Mouse (Mus musculus) gonadal fat pad, adult 2 months (tissue): Measurements from ENCODE around the gene Igfbp7. TPM values are rescaled to one million over a fixed set of nuclear protein-coding genes. Genes with fewer than 3 reads are reported as not detected.
A peak's percentile ranks its signal among the peaks of the same experiment; 100 is the strongest.

Experiments used
- DNase-seq: peaks from one replicate; pipeline ENCODE4 v3.0.0-alpha.2; 2012; ENCODE audit warnings: low read depth
- polyA plus RNA-seq: library from polyadenylated mRNA; depleted of rRNA; stranded (reverse); fragments of >200 nt; gene quantifications from 2 replicates; pipeline ENCODE4 v1.2.3, GENCODE M21; 2012; rRNA removed

Igfbp7 gene
- polyA plus RNA-seq, 1 experiment, result 661 TPM

GRCm38 (mm10) chr5:77354361-77354787, 53.5 kb downstream of the Igfbp7 start:
- no peak for DNase-seq

GRCm38 (mm10) chr5:77351691-77352090, 56.1 kb downstream of the Igfbp7 start:
- no peak for DNase-seq

- no peak for DNase-seq
Measured at GRCm38 (mm10) chr5:77349971-77350658, 57.7 kb downstream of the Igfbp7 start.

- no peak for DNase-seq
Measured at GRCm38 (mm10) chr5:77348901-77349300, 58.9 kb downstream of the Igfbp7 start.

GRCm38 (mm10) chr5:77340033-77340432, 67.8 kb downstream of the Igfbp7 start:
- no peak for DNase-seq

- DNase-seq, result no peak
Measured at GRCm38 (mm10) chr5:77330154-77330553, 77.7 kb downstream of the Igfbp7 start.

GRCm38 (mm10) chr5:77324936-77325335, 82.9 kb downstream of the Igfbp7 start:
- DNase-seq, result no peak

- DNase-seq, result peak; percentile 52
Measured at GRCm38 (mm10) chr5:77314986-77315385, 92.9 kb downstream of the Igfbp7 start.

GRCm38 (mm10) chr5:77314206-77314605, 93.6 kb downstream of the Igfbp7 start:
- DNase-seq, result no peak

- peak; percentile 83 for DNase-seq
Measured at GRCm38 (mm10) chr5:77309924-77310772, 97.7 kb downstream of the Igfbp7 start, which contains the start of the genes Noa1 and Polr2b. Noa1 (minus strand) TSS chr5:77310084. Polr2b (plus strand) TSS chr5:77310147.

GRCm38 (mm10) chr5:77309051-77309906, 98.6 kb downstream of the Igfbp7 start:
- no peak for DNase-seq

- no peak for DNase-seq
Measured at GRCm38 (mm10) chr5:77307821-77308553, 99.9 kb downstream of the Igfbp7 start.

GRCm38 (mm10) chr5:77301296-77301903, 106.4 kb downstream of the Igfbp7 start:
- DNase-seq, result no peak

GRCm38 (mm10) chr5:77299486-77299885, 108.4 kb downstream of the Igfbp7 start:
- no peak for DNase-seq

Other genes starting within 250 kb of the Igfbp7 start
- gene Spink2, start 196.6 kb downstream of the Igfbp7 start, polyA plus RNA-seq, result 693 and 1,083 TPM in 2 replicates
- gene Rest, start 142.6 kb downstream of the Igfbp7 start, polyA plus RNA-seq, result 9.1 and 13.8 TPM in 2 replicates
- gene Noa1, start 98.0 kb downstream of the Igfbp7 start, polyA plus RNA-seq, result 9.6 and 11.3 TPM in 2 replicates
- 15.5 and 19.6 TPM in 2 replicates for gene Polr2b, start 97.9 kb downstream of the Igfbp7 start, polyA plus RNA-seq